Mouse (Mus musculus) myocyte (in vitro differentiated cells): ENCODE results near the gene Neu2.

Source experiments
- E2F4 ChIP-seq: IDR thresholded peaks from one replicate; pipeline ENCODE4 v1.6.1; 2011; ENCODE audit warnings: mild to moderate bottlenecking, control low read depth, moderate library complexity; ENCODE audit not compliant: insufficient read depth
- MAX ChIP-seq: IDR thresholded peaks from one replicate; pipeline ENCODE4 v1.6.1; 2011; ENCODE audit warnings: low read depth, mild to moderate bottlenecking, control low read depth
- MYOD1 ChIP-seq, 3 experiments: IDR thresholded peaks; one replicate each; pipeline ENCODE4 v1.6.1; 2011; ENCODE audit warnings: control low read depth in 2 of 3, low read depth in 2 of 3, mild to moderate bottlenecking in 2 of 3, moderate library complexity in 1 of 3; ENCODE audit not compliant: insufficient read length in 2 of 3, control insufficient read depth in 1 of 3
- POLR2A ChIP-seq: IDR thresholded peaks from one replicate; pipeline ENCODE4 v1.6.1; 2011; ENCODE audit warnings: low read depth, mild to moderate bottlenecking, control low read depth, moderate library complexity; ENCODE audit not compliant: insufficient read length
- POLR2AphosphoS2 ChIP-seq: IDR thresholded peaks from one replicate; pipeline ENCODE4 v1.6.1; 2011; ENCODE audit warnings: low read depth, control low read depth; ENCODE audit not compliant: insufficient read length
- TCF12 ChIP-seq: IDR thresholded peaks from one replicate; pipeline ENCODE4 v1.6.1; 2011; ENCODE audit warnings: mild to moderate bottlenecking, control low read depth; ENCODE audit not compliant: poor library complexity, insufficient read depth, severe bottlenecking
- USF1 ChIP-seq: IDR thresholded peaks from one replicate; pipeline ENCODE4 v1.6.1; 2011; ENCODE audit warnings: low read depth, mild to moderate bottlenecking, control low read depth, moderate library complexity

DNA sequence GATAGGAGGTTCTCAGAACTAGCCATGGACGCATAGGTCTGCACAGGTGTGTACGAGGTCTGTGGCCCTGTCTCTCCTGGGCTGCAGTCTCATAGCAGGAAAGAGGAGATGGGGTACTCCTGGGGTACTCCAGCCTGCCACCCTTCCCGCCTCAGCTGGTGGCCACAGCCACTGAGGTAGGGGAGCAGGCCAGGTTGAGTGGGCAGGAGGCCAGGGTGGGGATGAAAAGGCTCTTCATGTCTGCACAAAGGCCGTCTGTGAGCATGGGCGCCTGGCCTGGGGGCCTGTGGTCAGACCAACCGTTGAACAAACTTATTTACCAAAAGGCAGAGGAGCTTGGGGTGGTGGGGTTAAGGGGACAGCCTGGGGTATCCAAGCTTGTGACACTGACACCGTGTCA is 37.8 kb upstream of the Neu2 start:
- TF ChIP-seq POLR2AphosphoS2 (no peak), POLR2A (no peak), USF1 (no peak), MAX (no peak), E2F4 (no peak), MYOD1 (IDR thresholded peaks at IDR 0.05; ENCODE audit: control insufficient read depth in 1 of 3, insufficient read length in 2 of 3, low read depth in 2 of 3) (no peak), TCF12 (no peak)
